Mouse (Mus musculus): ENCODE results near the gene Clec2g.

- TF ChIP-seq ZNF384 (IDR thresholded peaks at IDR 0.05; ENCODE audit: low read depth, low read length) (no peak), ZC3H11A (IDR thresholded peaks at IDR 0.05; ENCODE audit: borderline replicate concordance, low read depth, low read length) (no peak)
Observed at GRCm38 (mm10) chr6:128917322-128917721, 16.9 kb upstream of the Clec2g start.

All from ES-E14 (cell line).